Mouse (Mus musculus) granulocyte monocyte progenitor cell, adult 5-6 weeks (primary cell): ENCODE data around the gene Olfr323. TPM values are rescaled to one million over a fixed set of nuclear protein-coding genes. Genes with fewer than 3 reads are reported as not detected.

Experiments
- ATAC-seq: replicated peaks from 2 replicates; pipeline ENCODE4 v1.8.0; 2016; ENCODE audit warnings: mild to moderate bottlenecking, moderate TSS enrichment, inconsistent platforms; ENCODE audit not compliant: poor library complexity, severe bottlenecking
- total RNA-seq, 2 experiments: library from RNA; stranded (forward) in 1 of 2; stranded (reverse) in 1 of 2; fragments of 200-712, 200-1000 nt in 1 of 2; fragments of >200 nt in 1 of 2; fragmentation: Nextera tagmentation in 1 of 2; gene quantifications; 2 replicates each; pipeline ENCODE4 v1.2.3; 2014 to 2017

Olfr323 gene
- total RNA-seq (2014; fragmentation: Nextera tagmentation) (not detected in 2 replicates), total RNA-seq (2017) (not detected in 2 replicates)

DNA sequence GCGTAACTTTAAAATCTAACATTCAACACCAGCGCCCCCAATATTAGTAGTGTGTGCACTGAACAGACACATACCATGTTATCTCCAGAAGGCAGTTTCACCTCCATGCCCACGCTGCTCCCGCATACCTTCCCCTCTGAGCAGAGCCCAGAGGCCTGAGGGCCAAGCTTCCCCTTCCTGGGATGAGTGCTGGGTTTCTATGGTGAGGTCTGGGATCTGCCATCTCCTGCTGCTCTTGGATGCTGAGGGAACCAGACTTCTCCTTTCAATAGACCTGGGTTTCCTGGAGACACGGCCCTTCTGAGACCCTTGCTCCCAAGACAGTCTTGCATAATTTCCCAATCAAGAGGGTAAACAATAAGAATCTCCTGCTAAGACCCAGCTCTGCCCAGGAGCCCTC, at the start of gene Olfr323:
TSS of gene Olfr323 (minus strand) at position 101 of the 400 bp plus-strand sequence.
- no peak for ATAC-seq

DNA sequence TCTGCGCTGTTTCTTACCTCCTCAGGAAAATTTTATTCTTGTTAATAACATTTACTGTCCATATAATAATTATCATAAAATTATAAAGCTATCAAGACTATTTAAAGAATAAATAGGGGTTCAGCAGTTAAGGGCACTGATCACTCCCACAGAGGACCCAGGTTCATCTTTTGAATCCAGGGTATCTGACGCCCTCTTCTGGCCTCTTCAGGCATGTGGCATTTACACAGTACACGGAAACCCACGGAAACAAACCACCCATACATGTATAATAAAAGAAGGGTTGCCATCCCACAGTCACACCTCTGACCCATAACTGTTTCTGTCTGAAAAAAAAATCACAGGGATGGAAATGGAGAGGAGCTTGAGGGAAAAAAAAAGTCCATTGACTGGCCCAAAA, 41.5 kb upstream of the Olfr323 start:
- ATAC-seq, result no peak

DNA sequence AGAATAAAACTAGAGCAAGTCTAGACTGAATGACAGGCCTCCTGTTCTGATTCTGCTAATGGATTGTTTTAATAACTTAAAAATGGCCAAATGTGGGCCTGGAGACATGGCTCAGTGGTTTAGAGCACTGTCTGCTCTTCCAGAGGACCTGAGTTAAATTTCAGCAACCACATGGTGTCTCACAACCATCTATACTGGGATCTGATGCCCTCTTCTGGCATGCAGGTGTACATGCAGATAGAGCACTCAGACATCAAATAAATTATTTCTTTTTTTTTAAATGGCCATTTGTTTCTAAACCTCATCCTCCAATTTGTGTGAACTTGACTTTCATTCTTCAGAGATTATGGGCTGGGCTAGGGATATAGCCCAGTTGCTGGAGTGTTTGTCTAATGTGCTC, 39.0 kb upstream of the Olfr323 start:
- no peak for ATAC-seq

DNA sequence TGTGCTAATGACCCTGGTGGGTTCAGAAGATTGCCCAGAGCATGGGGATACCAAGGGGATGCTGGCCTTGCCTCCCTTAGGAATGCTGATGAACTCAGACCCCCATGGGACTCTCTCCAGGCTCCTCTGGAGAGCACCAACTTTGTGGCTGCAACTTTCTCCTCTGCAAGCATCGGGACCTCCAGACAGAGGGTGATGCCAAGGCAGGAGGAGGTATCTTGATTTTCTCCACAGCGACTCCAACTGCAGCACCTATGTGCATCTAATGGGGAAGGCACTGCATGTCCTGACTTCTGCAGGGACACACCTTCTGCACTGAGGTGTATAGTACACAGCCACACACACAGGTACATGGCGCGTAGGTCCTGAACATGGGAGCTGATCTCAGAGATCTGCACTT, 28.3 kb upstream of the Olfr323 start, which contains the start of gene Olfr322:
TSS of gene Olfr322 (plus strand) at position 187 of the 400 bp plus-strand sequence.
- no peak for ATAC-seq

DNA sequence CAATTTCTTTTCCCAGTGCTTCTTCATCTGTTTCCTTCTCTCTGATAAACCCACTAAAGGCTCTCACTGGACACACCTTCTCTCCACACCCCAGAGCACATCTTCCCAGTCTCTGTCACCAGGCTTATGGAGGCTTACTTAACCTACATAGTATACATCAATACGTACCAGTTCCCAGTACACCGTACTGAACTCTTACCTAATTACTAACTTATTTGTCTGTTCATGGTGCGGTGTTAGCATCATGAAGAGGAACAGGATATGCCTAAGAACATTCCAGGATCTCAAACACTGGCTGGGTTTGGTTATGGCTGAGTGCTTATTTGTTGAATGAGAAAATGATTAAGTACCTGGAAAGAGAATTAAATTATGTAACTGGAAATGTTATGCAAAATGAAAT, 24.9 kb upstream of the Olfr323 start:
- ATAC-seq, result no peak

DNA sequence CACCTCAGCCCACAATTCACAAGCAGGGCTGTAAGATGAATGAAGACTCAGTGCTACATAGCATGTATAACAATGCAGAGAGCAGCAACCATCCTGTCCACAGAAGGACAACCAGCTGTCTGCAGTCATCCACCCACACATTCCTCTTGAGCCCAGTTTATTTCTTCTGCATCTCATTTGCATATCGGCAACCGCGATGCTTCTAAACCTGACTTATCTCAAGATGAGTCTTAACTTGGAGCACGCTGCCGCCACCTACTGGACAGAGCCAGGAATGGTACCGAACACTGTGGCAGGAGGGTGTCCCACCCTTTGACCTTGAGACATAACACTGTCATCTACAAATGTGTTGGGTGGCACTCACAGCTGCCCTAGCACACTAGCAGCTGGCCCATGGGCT, 13.0 kb upstream of the Olfr323 start:
- peak; percentile 69 for ATAC-seq

DNA sequence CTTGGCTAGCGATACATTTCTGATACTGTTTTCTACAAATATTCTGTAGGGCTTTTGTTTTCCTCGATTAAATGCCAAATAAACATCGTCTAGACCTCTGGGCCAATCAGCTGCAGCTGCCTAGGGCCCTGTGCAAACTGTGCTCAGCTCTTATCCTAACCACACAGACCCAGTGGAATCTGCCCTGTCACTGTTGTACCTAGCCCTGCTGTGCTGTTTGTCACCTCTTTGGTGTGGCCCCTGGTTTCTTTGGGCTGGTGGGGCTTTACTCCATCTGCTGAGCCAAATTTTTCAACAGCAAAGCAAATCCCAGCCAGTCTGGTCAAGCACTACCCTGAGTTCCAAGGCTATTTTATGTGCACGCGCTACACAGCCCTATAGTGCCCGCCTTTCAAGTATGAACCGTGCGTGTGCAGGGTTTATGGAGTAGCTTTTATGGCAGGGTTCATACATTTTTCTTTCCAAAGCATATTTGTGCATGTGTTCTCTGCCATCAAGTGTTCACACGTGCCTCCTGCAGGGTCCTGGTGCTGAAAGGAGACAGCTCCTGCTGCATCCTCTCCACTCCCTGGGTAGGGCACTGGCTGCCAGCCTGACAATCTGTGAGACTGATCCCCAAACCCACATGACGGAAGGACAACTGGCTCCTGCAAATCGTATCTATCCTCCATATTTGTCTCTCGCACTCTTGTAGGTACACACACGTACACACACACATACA, 11.5 kb upstream of the Olfr323 start:
- ATAC-seq, result peak; percentile 38; the same call in 1 of the 2 replicates

DNA sequence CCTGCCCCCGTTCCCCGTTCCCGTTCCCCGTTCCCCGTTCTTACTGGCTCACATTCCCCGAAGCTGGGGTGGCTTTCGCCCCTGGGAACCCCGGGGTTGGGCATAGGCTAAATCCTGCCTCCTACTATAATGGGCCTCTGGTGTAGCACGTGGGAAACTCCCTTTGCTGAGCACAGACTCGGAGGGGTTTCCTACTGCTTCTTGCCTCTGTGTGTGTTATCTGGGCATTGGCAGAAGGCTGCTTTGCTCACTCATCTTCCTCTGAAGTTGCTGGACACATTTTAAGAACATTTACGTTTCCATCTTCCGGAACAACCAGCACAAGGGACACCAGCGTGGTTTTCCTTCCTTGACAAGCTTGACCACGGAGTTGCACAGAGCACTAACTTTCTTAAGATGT, 10.8 kb upstream of the Olfr323 start:
- ATAC-seq, result no peak

DNA sequence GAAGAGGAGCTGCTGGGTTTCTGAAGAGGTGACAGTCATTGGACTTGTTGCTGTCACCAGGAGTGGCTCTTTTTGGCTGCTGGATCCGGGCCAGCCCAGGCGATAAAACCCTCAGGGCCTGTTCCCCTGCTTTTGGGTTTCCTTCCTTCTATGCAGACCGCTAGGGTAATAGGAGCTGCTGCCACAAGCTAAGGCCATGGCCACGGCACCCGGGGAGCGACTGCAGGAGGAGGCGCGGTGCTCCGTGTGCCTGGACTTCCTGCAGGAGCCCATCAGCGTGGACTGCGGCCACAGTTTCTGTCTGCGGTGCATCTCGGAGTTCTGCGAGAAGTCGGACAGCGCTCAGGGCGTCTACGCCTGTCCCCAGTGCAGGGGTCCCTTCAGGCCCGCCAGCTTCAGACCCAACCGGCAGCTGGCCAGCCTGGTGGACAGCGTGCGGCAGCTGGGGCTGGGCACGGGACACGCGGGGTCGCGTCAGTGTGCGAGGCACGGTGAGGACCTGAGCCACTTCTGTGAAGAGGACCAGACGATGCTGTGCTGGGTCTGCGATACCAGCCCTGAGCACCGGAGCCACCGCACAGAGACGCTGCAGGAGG, 10.1 kb upstream of the Olfr323 start, which contains the start of gene Trim58:
TSS of gene Trim58 (plus strand) at position 194 of the 596 bp plus-strand sequence.
- ATAC-seq, result peak; percentile 65

DNA sequence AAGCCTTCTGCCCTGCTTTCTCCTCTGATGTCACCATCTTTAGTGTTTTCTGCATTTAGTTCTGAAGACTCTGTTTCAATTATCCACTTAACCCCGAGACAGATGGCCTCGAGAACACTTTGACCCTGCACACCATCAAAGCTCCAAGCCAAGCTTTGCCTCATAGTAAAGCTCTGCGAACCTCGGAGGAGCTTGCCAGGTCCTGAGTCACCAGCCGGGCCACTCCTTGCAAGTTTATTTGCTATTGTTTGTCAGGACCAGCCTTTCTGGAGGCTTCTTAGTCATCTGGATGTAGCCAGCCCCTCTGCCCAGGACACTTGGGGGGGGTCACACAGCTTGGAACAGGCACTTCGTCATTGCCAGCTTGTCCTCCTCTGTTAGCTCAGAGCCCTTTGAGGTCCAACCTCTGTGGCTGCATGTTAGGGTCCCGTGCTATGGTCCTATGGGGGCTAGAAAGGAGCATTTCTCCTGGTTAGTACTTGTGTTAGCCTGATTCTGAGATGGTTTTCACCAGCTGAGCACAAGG, 7.9 kb upstream of the Olfr323 start:
- ATAC-seq, result no peak

DNA sequence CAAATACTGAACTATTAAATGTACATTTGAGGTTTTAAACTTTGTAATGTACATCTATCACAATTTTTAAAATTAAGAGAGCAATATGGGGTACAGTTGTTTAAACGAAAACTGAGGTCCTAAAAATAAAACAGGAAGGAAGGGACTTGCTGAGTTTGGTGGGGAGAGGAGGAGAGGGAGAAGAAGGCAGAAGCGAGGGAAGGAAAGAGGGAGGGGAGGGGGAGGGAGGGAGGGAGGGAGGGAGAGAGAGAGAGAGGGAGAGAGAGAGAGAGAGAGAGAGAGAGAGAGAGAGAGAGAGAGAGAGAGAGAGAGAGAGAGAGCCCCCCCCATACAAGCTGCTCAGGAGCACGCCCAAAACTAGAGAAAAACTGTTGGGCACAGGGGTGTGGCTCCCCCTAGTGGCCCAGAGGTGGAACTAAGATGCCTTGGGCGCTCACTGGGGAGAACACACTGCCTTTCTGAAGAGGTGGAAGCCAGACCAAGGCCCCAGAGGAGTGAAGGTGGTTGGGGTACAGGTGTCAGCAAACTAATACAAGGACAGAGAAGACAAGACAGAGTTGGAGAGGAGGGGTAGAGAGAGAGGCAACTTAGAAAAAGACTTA, 6.2 kb upstream of the Olfr323 start:
- peak; percentile 72 for ATAC-seq

DNA sequence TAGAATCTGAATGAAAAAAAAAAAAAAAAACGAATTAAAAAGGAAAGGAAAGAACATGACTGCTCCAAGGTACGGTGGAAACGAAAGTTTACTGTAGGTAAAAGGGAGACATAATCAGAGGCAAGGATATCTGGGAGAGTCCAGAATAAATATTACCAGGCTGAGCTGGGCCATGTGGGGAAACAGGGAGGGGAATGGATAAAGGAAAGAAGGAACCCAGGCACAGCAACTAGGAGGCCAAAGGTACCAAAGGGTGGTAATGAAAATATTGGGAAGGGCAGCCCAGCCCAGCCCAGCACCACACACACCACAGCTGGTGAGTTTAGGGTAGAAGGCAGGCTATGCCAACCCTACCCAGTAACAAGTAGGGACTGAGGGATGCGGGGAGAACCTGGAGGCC, 4.6 kb upstream of the Olfr323 start:
- ATAC-seq, result no peak

DNA sequence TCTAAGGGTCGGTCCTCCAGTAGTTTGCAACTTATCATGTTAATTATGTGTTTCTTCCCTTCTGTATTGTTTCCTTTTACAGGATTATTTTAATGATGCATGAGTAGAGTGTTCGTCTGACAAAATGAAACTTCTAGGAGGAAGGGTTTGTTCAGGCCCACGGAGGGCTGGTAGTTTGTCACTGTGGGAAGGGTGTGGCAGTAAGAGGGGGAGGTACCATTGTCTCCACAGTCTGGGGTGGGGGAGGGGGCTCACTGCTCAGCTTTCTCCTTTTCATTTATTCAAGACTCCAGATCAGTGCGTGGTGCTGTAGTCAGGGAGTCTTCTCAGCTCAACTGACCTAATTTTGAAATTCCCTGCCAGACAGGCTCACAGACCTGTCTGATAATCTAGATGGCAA, 4.2 kb downstream of the Olfr323 start:
- peak; percentile 52; the same call in 1 of the 2 replicates for ATAC-seq

DNA sequence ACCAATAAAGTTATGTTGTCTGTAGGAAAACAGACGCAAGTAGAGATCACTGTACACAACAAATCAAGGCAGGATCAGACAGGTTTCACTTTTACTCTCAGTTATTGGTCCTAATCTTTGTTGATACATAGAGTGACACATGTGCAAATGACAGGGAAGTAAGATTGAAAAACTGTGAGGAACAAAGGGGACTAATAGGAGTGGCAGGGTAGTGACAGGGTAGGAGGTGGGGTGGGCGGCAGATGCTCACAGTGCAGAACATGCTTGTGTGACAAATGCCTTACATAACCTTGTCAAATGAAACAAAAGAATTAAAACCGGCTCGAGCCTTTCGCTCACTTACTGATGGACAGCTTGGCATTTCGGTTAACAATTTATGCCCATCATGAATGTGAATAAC, 11.5 kb downstream of the Olfr323 start:
- no peak for ATAC-seq

DNA sequence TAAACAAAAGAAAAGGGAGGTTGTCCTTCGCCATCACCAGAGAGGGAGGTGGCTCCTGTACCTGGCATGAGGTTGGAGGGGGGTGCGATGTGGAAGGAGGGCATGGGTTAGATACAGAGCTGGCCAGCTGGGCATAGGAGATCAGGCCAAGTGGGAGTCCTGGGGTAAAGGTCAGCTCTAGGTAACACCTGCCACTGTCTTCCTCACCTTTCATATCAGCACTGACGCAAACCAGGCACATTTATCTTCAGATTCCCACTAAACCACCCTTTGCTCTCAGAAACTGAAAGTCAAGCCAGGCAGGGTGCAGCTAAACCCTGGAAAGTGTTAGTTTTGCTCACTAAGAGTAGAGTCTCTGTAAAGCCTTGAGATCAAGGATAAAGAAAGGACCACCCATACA, 11.9 kb downstream of the Olfr323 start:
- ATAC-seq, result no peak

DNA sequence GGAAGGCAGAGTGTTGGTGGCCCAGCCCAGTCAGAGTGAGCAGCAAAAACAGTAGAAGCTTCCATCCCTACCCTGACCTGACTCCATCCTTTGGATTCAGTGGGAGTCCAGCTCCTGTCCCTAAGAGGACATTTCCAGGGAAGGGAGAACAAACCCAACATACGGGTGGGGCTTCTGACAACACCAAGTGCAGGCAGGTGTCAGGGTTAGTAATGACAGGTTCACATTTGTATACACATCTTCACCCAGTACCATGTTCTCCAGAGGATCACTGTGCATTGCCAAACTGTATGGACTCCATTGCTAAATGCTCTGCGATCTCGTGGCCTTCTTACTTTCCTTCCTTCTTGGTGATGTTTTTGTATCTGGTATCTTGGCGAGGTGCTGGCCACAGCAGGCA, 14.3 kb downstream of the Olfr323 start, which contains the start of gene 2210407C18Rik:
TSS of gene 2210407C18Rik (minus strand) at position 101 of the 400 bp plus-strand sequence.
- ATAC-seq, result no peak

DNA sequence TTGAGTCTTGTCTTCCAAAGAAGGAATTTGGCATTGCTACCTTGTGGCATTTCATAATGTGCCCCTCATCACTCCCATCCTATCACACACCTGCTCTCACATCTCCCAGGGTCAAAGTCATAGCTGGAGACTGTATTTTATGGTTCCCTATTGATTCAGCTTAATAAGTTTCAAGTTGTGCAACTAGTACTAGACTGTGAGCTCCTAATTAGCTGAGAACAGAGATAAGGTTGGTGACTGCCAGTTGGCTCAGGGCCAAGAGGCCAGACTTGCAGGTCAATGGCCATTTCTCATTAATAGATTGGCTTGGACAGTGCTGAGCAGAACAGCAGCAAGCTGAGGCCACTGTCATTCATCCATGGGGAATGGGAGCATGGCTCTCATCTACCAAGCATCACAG, 15.8 kb downstream of the Olfr323 start:
- ATAC-seq, result no peak

DNA sequence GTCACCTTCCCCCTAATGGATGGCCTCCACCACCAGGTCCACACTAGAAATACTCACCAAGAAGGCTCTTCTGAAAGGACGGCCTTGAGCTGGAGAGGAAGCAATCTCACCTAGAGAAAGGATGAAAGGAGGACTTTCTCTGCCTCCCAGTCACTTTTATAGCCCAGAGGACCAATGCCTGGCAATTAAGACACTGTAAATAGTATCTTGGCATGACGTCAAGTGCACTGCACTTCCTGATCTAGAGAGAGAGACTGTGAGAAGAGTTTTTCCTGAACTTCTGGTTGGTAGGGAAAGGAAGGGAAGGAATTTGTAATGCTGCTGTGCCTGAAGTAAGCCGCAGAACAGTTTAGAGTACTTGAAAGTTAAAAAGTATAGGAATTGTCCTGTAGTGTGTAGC, 16.9 kb downstream of the Olfr323 start:
- ATAC-seq, result no peak

DNA sequence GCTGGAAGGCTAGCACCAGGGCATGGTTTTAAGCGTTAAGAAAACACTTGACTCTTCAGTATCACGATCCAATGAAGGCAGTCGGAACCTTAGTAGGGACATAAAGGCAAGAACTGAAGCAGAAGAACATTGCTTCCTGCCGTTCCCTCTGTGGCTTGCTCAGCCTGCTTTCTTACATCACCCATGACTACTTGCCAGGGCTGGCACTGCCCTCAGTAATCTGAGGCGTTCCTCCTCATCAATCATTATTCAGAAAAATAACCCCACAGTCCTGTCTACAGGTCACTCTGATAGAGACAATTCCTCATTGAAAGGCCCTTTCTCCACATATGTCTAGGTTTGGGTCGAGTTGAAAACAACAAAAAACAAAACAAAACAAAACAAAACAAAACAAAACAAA, 23.3 kb downstream of the Olfr323 start:
- ATAC-seq, result no peak

DNA sequence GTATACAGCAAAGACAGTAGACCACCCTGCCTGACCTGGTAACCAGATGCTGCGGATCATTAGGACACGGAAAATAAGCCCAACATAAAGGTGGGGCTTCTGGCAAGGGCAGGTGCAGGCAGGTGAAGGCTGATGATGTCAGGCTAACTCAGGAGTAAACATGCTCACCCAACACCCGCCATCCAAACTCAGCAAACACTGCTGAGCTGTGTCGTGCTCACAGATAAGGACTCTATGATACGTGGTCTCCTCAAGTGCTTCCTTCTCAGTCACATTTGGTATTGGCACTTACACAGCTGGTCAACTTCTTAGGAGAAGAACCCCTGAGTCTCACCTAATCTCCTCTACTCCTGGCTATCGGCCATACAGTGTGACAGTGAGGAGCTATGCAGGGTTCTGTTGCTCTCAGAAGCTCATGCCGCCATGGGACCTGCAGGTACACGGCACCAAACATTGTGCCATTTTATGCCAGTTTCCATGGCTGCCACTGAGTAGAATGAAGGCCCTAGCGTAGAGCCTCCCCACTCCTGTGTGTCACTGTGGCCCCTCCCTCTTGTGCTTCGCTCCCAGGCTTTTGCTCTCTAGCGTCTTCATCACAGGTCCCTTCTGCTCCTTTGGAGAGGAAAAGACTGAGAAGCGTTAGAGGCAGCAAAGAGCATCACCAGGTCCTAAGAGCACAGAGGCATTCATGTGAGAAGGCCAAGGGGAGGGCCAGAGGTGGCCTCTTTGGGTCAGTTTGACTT, 24.0 kb downstream of the Olfr323 start:
- ATAC-seq, result no peak
